Mouse (Mus musculus) lung, postnatal 14 days (tissue): Measurements from ENCODE around the gene Rgs9bp.

Experiments used
- DNase-seq: peaks from one replicate; pipeline ENCODE4 v3.0.0; 2021

Gene Rgs9bp

DNA sequence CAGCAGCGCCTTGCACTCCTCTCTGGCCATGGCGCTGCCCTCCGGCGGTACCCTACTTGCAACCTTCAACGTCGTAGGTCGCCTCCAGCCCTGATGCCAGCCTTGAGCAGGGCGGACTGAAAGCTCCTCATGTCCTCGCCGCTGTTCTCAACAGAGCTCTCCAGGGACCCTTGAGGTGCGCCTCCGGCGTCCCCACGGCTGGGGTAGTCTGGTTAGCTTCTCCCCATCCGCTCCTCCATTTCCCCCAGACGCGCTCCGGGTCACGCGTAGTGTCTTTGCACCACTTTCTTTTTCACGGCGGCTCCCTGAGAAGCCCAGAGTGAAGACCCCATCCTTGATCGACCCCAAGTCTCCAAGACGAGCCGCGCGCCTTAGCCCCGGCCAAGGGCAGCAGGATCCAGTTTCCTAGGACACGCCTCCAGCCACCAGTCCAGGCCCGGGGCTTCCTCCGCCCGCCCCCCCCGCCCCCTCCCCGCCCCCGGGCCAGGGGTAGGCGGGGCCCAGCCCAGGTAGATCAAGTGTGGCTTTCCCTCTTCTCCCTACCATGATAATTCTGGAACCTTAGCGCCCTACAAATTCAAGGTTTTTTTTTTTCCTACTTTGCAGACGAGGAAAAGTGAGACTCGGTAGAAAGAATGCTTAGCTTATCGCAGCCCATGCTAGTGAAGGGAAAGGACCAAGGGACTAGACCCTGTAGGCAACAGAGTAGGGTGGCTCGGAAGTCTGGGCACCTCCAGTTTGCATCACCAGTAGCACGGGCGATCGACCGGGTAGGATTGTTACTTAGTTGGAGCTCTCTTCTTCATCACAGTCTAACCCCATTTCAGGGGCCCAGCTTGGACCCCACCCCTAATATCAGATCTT lies at the start of gene Rgs9bp:
Gene Rgs9bp (minus strand): TSS at position 392 of the 864 bp plus-strand sequence.
- DNase-seq: peak; percentile 57

DNA sequence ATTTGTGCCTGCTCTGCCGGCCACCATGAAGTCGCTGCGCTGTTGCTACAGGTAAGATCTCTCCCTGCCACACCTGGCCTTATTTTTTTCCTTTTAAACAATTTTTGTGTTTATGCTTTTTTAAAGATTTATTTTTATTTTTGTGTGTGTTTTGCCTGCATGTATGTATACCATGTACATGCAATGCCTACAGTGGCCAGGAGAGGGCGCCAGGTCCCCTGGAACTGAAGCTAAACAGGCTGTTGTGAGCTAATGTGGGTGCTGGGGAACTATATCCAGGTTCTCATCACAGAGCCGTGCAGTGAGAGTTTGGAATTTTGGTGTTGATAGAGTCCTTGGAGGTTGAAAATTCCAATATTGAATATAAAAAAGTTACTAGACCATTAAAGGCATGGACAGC lies 43.1 kb upstream of the Rgs9bp start:
- DNase-seq: peak; percentile 29

DNA sequence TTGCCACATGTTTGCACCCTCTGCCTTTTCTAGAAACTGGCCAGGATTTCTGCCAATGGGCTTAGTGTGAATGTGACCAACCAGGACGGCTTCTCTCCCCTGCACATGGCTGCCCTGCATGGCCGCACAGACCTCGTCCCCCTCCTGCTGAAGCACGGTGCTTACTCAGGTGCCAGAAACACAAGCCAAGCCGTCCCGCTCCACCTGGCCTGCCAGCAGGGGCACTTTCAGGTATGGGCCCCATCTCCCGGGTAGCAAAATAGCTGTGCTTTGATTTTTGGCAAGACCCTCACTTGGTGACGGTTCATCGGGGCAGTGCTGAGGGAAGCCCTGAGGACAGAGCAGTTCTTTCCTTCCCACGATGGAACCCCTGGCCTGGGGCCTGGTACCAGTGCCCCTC lies 42.0 kb upstream of the Rgs9bp start:
- DNase-seq: no peak

DNA sequence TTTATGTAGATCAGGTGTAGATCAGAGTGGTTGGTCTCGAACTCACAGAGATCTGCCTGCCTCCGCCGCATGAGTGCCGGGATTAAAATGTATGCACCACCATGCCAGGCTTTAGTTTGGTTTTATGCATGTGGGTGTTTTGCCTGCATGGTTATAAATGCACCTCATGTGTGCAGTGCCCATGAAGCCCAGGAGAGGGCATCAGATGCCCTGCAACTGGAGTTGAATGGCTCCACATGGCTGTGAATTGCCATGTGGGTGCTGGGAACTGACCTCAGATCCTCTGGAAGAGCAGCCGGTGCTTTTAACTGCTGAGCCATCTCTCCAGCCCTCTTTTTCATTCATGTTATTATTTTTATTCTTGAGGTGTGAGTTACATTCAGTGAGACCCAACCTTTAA lies 40.7 kb upstream of the Rgs9bp start:
- no peak for DNase-seq

DNA sequence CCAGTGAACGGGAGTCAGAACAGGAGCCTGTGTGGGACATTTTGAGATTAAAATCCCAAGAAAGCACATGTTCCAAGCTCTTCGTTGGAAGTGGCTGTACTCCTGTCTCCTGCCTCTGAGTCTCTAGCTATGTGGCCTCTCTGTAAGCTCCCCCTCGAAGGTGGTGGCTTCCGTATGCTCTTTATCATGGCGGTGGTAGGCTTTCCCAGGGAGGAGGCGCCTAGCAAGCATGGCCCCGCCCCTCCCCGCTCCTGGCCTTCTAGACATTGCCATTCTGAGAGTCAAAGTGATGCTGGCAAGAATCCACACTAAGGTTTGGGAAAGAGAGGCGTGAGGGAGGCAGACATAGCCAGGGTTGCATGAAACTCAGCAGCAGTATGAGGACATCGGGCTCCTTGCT lies 37.2 kb upstream of the Rgs9bp start:
- DNase-seq: no peak

DNA sequence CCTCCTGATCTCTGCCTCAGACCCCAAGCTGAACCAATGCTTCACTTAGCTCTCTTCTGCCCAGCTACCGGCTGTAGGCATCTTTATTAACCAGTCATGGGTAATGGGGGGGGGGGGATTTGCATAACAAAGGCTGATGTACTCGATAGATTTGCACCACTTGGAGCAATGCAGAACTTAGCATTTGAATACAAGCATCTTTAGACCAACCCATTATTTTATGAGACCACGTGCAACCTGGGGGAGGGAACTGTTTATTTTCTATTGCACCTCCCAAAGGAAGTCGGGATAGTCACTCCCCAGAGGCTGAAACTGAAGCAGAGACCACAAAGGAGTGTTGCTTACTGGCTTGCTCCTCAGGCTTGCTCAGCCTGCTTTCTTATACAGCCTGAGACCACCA lies 32.1 kb upstream of the Rgs9bp start:
- no peak for DNase-seq

DNA sequence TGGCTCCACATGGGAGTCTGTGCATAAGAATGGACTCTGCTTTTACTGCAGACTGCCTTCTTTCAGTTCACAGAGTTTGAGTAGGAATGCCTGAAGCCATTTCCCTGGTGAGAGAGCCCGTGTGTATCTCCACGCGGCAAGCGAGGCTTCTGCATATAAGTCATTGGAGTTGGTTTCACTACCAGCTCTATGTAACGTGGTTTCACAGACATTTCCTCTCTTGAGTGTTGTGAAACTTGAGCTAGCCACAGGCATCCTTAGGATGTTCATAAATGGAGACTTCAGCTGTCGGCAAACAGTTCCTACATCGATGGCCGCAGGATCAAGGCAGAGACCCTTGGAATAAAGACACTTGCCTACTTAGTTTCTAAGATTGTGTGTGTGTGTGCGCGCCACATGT lies 23.9 kb upstream of the Rgs9bp start:
- no peak for DNase-seq

DNA sequence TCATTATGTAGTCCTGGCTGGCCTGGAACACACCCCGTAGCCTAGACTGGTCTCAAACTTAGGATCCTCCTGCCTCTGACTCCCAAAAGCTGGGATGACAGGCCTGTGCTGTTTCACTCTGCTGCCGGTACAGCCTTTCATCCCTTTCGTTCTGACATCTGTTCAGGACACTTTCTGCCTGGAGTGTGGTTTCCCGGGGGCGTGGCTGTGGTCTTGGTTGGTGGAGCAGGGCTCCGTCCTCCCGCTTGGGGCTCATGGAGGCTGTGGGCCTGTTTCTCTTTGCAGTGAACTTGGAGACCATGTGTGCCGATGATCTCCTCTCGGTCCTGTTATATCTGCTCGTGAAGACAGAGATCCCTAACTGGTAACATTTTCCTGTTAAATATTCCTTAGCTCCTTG lies 21.4 kb upstream of the Rgs9bp start:
- DNase-seq: no peak

DNA sequence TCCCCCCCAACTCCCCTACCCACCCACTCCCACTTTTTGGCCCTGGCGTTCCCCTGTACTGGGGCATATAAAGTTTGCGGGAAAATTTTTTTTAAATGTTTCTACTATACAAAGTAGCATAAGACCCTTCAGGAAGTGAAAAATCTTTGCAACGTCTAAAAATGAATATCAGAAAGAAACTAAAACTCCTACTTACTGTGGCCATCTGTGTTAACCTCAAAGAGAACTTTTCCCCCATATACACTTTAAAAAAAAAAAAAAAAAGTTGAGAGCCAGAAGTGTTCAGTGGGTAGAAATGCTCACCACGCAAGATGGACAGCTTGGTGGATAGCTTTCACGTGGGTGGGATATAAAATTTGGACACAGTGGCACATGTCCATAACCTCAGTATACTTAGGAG lies 17.4 kb upstream of the Rgs9bp start:
- no peak for DNase-seq

DNA sequence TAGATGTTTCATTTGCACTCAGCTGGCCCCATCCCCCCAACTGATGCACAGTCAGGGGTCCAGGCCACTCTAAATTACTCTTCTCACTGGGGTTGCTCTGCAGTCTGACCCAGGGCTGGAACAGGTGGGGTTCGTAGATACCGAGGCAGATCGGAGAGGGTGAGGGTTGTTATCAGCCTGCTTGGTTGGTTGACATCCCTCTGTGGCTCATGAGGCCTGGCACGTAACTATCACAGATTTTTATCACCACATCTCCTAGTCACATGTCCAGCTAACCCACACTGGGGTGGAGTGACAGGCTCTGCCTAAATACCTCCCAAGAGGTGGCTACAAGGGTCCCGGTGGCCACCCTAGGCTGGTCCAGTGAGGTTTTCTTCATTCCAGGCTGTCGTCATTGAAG lies 15.7 kb upstream of the Rgs9bp start:
- no peak for DNase-seq

DNA sequence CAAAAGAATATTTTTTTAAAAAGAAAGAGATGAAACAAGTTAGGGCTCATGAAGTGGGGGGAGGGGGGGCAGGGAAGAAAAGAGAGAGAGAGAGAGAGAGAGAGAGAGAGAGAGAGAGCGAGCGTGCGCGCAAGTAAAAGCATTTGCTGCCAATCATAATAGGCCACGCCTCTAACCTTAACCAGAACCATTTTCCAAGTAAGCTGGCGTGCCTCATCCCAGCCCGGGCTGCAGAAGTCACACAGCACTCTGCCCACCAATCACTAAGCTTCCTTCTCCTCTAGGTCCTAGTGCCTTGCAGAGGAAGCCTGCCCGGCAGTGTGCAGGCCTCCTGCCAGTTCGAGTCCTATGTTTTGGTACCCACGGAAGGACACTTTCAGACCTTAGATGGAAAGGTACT lies 14.6 kb upstream of the Rgs9bp start:
- DNase-seq: no peak

DNA sequence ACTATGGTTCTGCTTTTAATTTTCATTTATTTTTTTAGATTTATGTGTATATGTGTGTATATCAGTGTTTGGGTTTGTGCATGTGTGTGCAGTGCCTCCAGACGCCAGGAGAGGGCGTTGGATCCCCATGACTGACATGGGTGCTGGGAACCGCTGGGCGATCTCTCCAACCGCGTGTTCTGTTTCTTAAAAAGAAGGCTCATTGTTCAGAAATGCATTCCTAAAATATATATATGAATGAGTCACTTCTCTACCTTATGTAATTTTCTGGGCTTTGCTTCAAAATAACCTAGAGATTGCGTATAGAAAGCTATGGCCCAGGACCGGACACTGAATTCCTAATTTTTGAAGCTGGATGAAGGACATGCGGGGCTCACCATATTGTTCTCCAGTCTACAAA lies 14.1 kb upstream of the Rgs9bp start:
- DNase-seq: no peak

DNA sequence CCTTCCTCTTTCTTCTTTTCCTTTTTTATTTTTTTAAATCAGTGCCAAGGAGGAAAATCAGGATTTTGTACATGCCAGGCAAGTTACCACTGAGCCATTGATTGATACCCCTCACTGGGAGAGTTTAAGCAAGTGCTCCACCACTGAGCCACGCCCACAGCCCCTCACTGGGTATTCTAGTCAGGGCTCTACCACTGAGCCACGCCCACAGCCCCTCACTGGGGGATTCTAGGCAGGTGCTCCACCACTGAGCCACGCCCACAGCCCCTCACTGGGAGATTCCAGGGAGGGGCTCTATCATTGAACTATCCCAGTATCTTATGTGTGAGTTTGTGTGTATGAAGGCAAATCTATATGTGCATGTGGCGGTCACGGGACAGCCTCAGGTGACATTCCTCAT lies 8.9 kb upstream of the Rgs9bp start:
- DNase-seq: no peak

DNA sequence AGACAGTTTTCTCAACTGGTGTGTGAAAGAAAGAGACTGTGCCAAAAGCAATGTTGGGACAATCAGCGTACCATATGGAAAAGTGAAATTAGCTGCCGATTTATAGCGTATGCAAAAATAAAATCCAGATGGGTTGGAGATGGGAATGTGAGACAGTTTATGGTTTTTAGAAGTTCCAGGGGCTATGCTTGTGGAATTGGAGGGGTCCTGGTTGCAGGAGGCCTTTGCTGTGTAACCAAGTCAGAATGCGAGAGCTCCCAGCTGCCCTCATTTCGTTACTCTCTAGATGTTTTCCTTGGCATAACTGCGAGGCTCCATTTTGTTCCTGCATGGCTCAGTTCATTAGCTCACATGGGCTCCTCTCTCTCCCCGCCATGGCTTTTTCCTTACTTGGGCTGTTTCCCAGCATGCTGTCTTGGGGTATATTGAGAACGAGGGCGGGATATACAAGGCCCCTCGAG lies 5.4 kb upstream of the Rgs9bp start:
- no peak for DNase-seq

DNA sequence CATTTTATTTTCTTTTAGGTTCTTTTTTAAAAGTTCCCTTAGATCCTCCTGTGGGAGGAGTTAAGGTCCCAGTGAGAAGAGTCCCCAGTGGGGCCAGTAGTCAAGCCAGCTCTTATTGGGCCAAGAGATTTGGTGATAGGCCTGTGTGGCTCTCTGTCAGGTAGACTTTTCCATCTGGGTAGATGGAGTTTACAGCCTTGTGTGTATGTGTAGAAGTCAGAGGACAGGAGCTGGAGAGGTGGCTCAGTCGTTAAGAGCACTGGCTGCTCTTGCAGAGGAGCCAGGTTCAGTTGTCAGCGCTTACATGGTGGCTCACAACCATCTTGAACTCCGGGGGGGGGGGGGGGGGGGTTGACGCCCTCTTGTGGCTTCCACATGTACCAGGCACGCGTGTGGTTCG lies 4.1 kb upstream of the Rgs9bp start:
- DNase-seq: no peak

DNA sequence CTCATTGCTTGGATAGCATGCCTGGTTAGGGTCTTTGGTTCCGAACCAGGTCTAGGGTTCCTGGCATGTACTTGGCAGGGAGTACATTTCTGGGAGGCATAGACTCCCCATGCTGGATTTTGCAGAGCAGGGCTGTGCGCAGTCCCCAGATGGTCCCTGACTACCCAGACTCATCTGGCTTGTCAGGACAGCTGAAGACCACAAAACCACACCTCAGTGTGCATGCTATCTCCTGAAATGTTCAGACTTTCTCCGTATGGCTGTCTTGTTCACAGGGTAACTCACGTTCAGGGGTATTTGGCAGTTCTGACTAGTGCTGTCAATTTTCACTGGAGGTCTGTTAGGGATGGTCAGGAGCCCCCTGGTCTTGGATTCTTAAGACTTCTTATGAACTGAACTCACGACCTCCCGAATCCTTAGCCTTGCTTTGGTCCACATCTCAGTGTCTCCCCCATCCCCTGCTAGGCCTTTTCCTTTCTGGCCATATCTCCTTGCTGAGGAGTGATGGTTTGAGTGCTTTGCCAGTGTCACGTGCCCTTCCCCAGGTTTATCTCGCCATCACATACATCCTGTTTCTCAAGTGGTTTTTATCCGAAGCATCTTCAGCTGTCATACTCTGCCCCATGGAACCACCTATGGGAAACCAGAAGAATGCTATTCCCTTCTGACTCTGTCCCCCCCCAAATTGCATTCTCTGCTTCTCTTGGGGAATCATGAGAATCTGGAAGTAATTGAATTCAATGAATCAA lies 3.5 kb upstream of the Rgs9bp start:
- no peak for DNase-seq

DNA sequence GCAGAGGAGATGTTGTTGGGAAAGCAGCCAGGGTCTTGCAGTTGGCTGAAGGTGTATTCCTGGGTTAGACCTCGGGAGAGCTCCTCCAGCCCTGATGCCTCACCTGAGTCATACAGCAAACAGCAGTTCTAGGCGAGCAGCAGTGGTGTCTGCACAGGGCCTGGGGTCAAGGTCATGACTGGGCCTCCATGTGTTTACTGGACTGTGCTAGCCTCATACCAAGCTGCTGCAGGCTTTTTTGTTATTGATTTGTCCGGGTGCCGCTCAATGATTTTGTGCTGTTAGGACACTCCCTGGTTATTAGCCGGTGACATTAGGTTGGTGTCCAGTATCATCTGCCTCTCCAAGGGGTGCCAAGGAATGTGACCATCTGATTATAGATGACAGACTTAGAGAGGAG lies 2.3 kb upstream of the Rgs9bp start:
- DNase-seq: no peak

DNA sequence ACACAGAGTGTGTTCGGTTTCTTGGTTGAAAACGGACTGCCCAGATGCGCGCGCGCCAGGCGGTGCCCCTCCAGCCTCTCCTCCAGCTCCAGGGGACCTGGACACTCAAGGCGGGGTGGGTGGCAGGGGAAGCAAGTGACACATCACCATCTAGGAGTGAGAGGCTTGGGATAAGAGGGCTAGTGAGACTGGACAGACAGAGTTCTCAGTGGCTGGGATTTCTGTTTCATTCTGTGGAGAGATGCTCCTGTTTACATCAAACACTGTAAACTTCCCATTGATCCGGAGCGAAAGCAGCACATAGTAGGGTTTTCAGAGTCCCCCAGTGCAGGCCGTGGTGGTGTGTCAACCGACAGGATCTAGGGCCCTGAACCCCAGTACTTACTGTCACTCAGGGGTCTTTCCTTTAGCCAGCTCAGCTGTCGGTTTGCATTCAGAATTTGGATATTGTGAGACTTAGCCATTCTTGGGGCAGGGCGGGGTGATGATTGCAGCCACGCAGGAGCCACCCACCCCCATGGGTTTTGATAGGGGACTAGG lies 1.6 kb upstream of the Rgs9bp start:
- DNase-seq: no peak

DNA sequence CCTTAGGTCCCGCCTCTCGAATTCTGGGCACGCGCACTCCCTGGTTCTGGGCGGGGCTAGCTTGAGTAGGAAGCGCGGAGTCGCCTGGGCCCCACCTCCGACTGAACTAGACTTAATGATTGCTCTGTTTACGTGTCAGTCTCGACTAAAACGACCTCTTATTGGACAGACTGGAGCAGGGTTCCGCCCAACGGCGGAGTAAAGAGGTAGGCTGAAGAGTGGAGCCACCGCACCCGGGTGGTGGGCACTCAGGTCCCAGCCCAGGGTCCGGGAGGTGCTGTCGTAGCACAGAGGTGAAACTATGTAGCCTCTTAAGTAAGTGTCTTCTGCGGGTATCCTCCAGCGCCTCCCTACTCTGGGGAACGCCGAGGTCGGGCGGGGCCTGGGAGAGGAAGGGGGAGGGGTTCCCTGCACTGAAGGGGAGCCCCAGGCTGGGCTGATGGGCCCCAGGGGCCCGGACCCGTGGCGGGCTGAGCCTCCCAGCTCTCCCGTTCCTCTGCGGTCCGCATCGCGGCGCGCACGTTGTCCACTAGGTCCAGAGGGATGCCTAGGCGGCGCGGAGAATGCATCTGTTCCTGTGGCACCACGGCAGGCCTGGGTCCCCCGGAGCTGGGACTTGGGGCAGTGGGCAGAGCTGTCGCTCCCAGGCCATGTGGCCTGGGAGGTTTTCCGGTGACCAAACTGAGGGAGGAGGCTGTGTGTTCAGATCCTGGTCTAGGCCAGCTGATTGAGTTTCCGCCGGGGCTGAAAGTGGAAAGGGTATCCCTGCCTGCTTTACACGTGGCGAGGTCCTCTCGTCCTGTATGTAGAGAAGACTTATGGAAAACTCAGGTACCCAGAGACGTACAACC lies 898 bp upstream of the Rgs9bp start, which contains the start of gene Ankrd27:
Gene Ankrd27 (plus strand): TSS at position 190 of the 851 bp plus-strand sequence.
- peak; percentile 96 for DNase-seq

DNA sequence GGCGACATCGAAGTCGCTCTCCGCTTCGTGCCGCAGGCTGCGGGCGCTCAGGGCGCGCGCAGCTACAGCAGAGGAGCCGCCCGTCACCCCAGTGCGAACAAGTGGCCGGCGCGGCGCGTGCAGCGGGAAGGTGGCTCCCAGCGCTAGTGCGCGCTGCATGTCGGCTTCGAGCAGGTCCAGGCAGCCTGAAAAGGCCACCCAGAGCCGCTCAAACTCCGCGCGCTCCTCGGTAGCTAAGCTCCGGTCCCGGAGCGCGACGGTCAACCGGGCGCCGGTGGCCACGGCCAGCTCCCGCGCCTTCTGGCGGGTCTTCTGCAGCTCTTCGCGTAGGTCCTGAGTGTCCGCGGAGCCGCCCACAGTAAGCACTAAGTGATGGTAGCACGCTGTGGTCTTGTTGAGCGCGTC lies 594 bp downstream of the Rgs9bp start:
- peak; percentile 21 for DNase-seq

DNA sequence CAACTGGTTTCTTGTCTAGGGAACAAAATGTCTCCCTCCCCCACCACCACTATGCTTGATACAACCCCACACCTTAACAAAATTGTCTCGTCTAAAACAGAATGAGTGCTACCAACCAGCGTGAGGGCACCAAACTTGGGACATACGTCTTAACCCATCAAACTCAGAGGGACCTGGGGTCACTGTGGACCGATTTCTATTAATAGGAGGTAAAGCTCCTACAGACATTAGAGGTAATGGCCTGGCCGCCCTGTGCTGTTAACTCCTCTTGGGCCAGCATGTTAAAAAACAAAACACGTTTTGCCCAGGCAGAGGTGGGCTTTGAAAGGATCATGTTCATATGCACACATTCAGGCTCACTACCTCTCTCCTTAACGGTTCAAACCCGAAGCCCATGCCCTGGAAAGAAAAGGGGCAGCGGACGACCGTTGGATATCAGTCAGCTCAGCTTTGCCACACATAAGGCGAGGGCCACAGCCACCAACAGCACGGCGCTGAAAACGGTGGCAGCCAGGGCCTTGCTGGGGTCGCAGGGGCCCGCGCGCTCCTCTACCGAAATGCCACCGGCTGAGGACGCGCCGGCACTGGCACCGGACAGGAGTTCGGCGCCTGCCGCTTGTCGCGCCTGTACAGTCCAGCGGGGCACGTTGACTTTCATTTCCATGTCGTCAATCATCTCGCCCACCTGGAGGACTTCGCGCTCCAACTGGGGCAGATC lies 1.2 kb downstream of the Rgs9bp start:
- DNase-seq: no peak

DNA sequence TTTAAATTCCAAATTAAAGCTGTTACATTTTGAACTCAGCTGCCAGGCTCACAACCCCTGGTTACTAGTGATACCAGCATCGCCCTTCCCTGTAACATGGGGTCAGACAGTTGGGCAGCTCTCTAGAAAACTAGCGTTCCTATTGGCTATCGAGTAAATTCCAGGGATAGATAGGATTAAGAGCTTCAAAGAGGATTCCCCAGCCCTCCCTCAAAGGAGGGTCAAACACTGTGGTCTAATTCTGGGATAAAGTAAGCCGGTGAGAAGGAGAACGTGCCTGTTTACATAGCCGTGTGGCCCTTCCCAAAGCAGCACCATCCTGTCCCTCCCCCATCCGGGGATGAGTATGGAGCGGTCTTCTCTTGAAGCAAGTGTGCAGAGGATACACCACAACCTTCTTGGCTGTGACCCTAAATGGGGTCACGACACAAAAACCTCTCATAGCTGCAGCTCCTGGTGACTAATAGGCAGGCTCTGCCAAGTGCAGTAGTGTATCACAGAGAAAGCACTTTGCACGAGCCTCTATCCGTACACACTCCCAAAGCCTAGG lies 1.8 kb downstream of the Rgs9bp start:
- DNase-seq: no peak
